Mouse (Mus musculus): ENCODE measurements around the gene Dcun1d1.

The Dcun1d1 gene

DNA sequence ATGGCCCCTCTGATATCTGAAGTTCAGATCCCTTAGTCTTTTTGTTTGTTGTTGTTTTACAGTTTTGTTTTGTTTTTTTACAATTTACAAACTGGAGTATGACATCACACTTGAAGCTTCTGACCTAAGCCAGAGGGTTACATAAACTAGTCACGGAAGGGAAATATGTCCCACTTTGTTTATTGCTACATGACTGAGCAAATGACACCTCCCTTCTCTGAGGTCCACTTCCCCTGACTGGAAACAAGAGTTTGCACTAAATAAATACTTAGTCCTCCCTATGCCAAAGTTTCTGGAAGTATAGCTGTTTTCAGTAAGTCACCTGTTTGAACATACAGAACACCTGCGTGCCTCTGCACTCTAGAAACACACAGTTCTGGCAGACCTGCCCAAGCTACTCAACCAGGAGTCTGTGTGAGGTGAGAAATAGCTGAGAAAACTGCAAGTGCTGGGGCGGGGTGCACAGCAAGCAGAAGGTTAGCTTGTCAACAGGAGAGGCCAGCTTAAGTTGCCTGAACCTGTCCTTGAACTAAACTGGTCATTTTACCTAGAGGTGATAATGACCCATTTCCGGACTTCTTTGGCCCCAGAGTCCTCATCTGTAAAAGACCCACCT lies 3.4 kb upstream of the Dcun1d1 start:
- no peak overlapping the region for H3K4me3 ChIP-seq (replicated peaks; ENCODE audit: low read length)
- peaks cover 17% of the 10 kb centered on the region for H3K4me1 ChIP-seq (replicated peaks; ENCODE audit: low read depth, low read length)
- H3K36me3 ChIP-seq (ENCODE audit: insufficient read depth, low read length) = peaks cover 16% of the 10 kb centered on the region
- no peak for TF ChIP-seq CTCF (conservative IDR thresholded peaks at IDR 0.05; ENCODE audit: low read length)
- TF ChIP-seq POU5F1 (IDR thresholded peaks at IDR 0.05; ENCODE audit: borderline replicate concordance, low read length) = no peak
- no peak for TF ChIP-seq NANOG (IDR thresholded peaks at IDR 0.05; ENCODE audit: borderline replicate concordance, low read length)
- no peaks in the 10 kb centered on the region for H3K27me3 ChIP-seq (ENCODE audit: insufficient read depth, low read length)
- no peaks in the 10 kb centered on the region for H3K9me3 ChIP-seq (ENCODE audit: low read length)

DNA sequence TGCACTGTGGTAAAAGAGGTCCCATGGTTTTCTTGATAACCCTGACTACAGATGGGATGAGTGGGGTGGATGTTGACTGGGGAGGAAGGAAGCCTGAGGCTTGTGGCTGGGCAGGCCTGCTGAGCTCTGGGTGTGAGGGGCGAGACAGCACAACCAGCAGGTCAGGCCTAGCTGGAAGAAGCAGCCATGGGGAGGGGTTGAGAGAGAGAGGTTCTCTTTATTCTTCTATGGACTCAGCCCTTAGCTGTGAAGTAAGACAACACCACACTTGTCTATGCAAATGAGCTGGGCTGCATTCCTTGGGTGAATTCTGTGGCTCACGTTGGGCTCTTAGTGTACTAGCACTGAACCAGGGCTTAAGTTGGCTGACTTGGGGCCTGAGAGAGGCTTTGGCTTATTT lies 2.8 kb upstream of the Dcun1d1 start:
- TF ChIP-seq NANOG (IDR thresholded peaks at IDR 0.05; ENCODE audit: borderline replicate concordance, low read length) (no peak; the same call in 1 of the 2 replicates), CTCF (conservative IDR thresholded peaks at IDR 0.05; ENCODE audit: low read length) (no peak), POU5F1 (IDR thresholded peaks at IDR 0.05; ENCODE audit: borderline replicate concordance, low read length) (no peak)
- Histone ChIP-seq H3K4me3 (replicated peaks; ENCODE audit: low read length) (no peak overlapping the region), H3K9me3 (ENCODE audit: low read length) (no peaks in the 10 kb centered on the region), H3K36me3 (ENCODE audit: insufficient read depth, low read length) (peaks cover 21% of the 10 kb centered on the region), H3K4me1 (replicated peaks; ENCODE audit: low read depth, low read length) (peaks cover 17% of the 10 kb centered on the region), H3K27me3 (ENCODE audit: insufficient read depth, low read length) (no peaks in the 10 kb centered on the region)

GRCm38 (mm10) chr3:35933405-35933777 lies 3.9 kb downstream of the Dcun1d1 start:
- TF ChIP-seq POU5F1 (IDR thresholded peaks at IDR 0.05; ENCODE audit: borderline replicate concordance, low read length) = no peak
- TF ChIP-seq NANOG (IDR thresholded peaks at IDR 0.05; ENCODE audit: borderline replicate concordance, low read length) = no peak
- TF ChIP-seq CTCF (conservative IDR thresholded peaks at IDR 0.05; ENCODE audit: low read length) = no peak
- Histone ChIP-seq H3K27me3 (ENCODE audit: insufficient read depth, low read length) (no peaks in the 10 kb centered on the region), H3K4me3 (replicated peaks; ENCODE audit: low read length) (peak overlapping the region; percentile 89), H3K36me3 (ENCODE audit: insufficient read depth, low read length) (peaks cover 27% of the 10 kb centered on the region), H3K9me3 (ENCODE audit: low read length) (no peaks in the 10 kb centered on the region), H3K4me1 (replicated peaks; ENCODE audit: low read depth, low read length) (peaks cover 27% of the 10 kb centered on the region)

DNA sequence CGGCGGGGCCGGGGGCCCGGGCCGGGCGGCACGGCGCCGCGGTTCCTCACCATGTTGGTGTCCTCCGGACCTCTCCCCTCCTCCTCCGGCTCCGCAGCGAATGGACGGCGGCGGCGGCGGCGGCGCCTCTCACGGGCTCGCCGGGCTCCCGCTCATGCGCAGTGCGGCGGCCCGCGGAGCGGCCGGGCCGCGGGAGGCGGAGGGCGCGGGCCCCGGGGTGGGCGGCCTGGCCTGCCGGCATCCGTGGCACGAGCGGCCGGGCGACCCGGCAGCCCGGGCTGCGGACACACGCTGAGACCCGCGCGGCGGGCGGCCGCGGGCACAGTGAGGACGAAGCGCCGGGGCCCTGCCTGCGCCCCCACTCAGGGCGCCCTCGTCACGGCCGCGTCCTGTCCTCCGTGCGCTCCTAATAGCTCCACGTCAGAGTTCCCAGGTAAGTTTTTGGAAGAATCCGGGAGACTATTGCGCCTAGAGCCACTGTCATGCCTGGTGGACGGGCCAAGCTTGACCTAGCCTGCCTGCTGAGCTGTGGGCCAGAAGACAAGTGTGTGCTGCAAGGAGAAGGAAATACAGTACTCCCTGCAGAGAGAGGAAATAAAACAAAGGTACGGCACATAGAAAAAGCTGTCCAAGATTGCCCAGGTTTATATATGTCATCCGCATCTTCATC lies 4.4 kb downstream of the Dcun1d1 start:
- H3K9me3 ChIP-seq (ENCODE audit: low read length) = no peaks in the 10 kb centered on the region
- H3K4me1 ChIP-seq (replicated peaks; ENCODE audit: low read depth, low read length) = peaks cover 27% of the 10 kb centered on the region
- H3K27me3 ChIP-seq (ENCODE audit: insufficient read depth, low read length) = no peaks in the 10 kb centered on the region
- no peak for TF ChIP-seq POU5F1 (IDR thresholded peaks at IDR 0.05; ENCODE audit: borderline replicate concordance, low read length)
- TF ChIP-seq NANOG (IDR thresholded peaks at IDR 0.05; ENCODE audit: borderline replicate concordance, low read length) = no peak
- no peak for TF ChIP-seq CTCF (conservative IDR thresholded peaks at IDR 0.05; ENCODE audit: low read length)
- H3K4me3 ChIP-seq (replicated peaks; ENCODE audit: low read length) = peak overlapping the region; percentile 89
- H3K36me3 ChIP-seq (ENCODE audit: insufficient read depth, low read length) = peaks cover 21% of the 10 kb centered on the region

DNA sequence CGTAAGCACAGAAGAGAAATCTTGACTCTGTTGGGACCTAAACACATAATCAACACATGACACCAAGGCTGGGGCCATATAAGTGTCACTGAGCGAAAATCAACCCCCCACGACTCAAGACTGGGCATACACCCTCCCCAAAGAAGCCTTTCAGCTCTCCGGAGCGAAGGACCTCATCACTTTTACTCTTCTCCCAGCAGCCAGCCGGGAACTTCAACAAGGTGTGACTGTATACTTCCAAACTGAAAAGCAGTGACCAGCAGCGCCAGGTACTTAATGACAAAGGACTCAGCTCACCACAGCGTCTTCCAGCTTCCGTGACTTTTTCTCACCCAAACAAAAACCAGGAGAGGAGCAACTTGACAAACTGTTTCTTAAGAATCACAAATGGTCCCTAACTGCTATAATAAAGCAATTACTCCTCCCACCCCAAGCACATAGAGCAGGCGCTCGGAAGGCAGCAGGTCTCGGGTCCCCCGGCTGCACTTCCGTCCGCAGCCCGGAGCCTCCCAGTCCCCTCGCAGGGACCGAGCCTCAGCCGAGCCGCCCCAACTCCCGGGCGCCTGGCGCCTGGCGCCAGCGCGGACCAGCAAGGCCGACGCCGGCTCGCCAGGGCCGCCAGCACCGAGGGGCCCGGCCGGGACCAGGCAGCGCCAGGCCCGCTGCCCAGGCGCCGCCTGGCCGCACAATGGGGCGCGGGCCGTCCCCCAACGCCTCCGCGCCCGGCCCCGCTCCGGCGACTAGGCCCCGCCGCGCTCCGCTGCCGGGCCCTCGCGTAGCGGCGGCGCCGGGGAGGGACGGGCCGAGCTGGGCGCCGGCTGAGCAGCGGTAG lies 5.1 kb downstream of the Dcun1d1 start:
- Histone ChIP-seq H3K36me3 (ENCODE audit: insufficient read depth, low read length) (peaks cover 15% of the 10 kb centered on the region), H3K4me1 (replicated peaks; ENCODE audit: low read depth, low read length) (peaks cover 27% of the 10 kb centered on the region), H3K27me3 (ENCODE audit: insufficient read depth, low read length) (no peaks in the 10 kb centered on the region), H3K4me3 (replicated peaks; ENCODE audit: low read length) (peak overlapping the region; percentile 89), H3K9me3 (ENCODE audit: low read length) (no peaks in the 10 kb centered on the region)
- TF ChIP-seq NANOG (IDR thresholded peaks at IDR 0.05; ENCODE audit: borderline replicate concordance, low read length) (no peak), POU5F1 (IDR thresholded peaks at IDR 0.05; ENCODE audit: borderline replicate concordance, low read length) (no peak), CTCF (conservative IDR thresholded peaks at IDR 0.05; ENCODE audit: low read length) (no peak)

GRCm38 (mm10) chr3:35931359-35931758 lies 5.9 kb downstream of the Dcun1d1 start:
- Histone ChIP-seq H3K9me3 (ENCODE audit: low read length) (no peaks in the 10 kb centered on the region), H3K4me3 (replicated peaks; ENCODE audit: low read length) (peak overlapping the region; percentile 89), H3K27me3 (ENCODE audit: insufficient read depth, low read length) (no peaks in the 10 kb centered on the region), H3K36me3 (ENCODE audit: insufficient read depth, low read length) (peaks cover 12% of the 10 kb centered on the region), H3K4me1 (replicated peaks; ENCODE audit: low read depth, low read length) (peaks cover 32% of the 10 kb centered on the region)
- TF ChIP-seq POU5F1 (IDR thresholded peaks at IDR 0.05; ENCODE audit: borderline replicate concordance, low read length) = no peak
- no peak for TF ChIP-seq NANOG (IDR thresholded peaks at IDR 0.05; ENCODE audit: borderline replicate concordance, low read length)
- TF ChIP-seq CTCF (conservative IDR thresholded peaks at IDR 0.05; ENCODE audit: low read length) = no peak

DNA sequence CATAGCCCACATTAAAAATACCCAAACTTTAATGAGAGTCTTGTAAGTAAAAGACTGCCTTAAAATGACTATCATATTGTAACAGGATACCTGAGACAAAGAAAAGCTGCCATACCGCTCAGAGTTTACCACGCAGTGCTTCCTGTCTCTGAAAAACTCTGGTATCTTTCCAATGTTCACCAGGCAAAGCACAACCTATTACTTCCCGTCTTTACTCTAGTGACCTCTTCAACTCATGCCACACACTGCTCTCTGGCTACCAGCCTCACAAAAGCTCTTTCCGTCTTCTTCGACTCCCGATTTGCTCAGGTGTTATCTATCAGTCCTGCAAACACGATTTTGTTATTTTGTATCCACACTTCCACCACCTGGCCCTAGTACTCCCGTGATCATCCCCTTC lies 7.4 kb downstream of the Dcun1d1 start:
- Histone ChIP-seq H3K4me3 (replicated peaks; ENCODE audit: low read length) (no peak overlapping the region), H3K9me3 (ENCODE audit: low read length) (no peaks in the 10 kb centered on the region), H3K4me1 (replicated peaks; ENCODE audit: low read depth, low read length) (peaks cover 34% of the 10 kb centered on the region), H3K36me3 (ENCODE audit: insufficient read depth, low read length) (peaks cover 6% of the 10 kb centered on the region), H3K27me3 (ENCODE audit: insufficient read depth, low read length) (no peaks in the 10 kb centered on the region)
- TF ChIP-seq POU5F1 (IDR thresholded peaks at IDR 0.05; ENCODE audit: borderline replicate concordance, low read length) = no peak
- TF ChIP-seq CTCF (conservative IDR thresholded peaks at IDR 0.05; ENCODE audit: low read length) = no peak
- no peak for TF ChIP-seq NANOG (IDR thresholded peaks at IDR 0.05; ENCODE audit: borderline replicate concordance, low read length)

DNA sequence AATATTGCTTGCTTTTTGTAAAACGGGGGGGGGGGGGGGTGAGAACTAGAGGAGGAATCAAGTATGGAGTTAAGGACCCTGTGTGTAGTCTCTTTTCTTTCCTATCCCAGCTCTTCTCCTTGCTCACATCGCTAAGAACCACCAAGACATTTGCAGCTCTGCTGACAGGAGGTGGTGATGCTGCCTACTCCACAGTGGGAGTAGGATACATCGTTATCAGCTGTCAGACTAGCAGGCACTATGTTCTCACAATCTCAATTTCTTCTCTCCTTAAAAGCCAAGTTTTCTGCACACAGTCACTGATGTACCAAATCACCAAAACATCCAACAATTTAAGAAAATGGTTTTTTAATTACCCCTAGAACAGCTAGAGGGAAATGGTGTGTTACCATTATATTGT lies 7.8 kb downstream of the Dcun1d1 start:
- no peaks in the 10 kb centered on the region for H3K9me3 ChIP-seq (ENCODE audit: low read length)
- peaks cover 1% of the 10 kb centered on the region for H3K36me3 ChIP-seq (ENCODE audit: insufficient read depth, low read length)
- H3K4me1 ChIP-seq (replicated peaks; ENCODE audit: low read depth, low read length) = peaks cover 31% of the 10 kb centered on the region
- H3K27me3 ChIP-seq (ENCODE audit: insufficient read depth, low read length) = no peaks in the 10 kb centered on the region
- no peak for TF ChIP-seq NANOG (IDR thresholded peaks at IDR 0.05; ENCODE audit: borderline replicate concordance, low read length)
- no peak for TF ChIP-seq CTCF (conservative IDR thresholded peaks at IDR 0.05; ENCODE audit: low read length)
- TF ChIP-seq POU5F1 (IDR thresholded peaks at IDR 0.05; ENCODE audit: borderline replicate concordance, low read length) = no peak
- H3K4me3 ChIP-seq (replicated peaks; ENCODE audit: low read length) = no peak overlapping the region
